Mouse (Mus musculus): Measurements from ENCODE around the gene Atp2b4.

DNA sequence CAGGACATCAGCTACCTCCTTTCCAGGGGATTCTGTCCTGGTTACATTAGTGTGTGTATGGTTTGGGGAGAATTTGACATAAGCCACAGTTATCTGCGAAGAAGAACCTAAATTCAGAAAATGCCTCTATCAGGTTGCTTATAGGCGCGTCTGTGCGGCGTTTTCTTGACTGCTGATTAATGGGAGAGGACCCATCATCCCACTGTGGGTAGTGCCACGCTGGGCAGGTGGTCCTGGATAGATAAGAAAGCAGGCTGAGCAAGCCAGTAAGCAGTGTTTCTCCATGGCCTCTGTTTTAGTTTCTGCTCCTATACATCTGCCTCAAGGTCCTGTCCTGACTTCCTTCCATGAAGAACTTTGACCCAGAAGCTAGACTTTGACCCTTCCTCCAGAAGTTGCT, 43.1 kb upstream of the Atp2b4 start:
- TF ChIP-seq CTCF (IDR thresholded peaks at IDR 0.05; ENCODE audit: low read depth, low read length) (no peak), GATA1 (IDR thresholded peaks at IDR 0.05; ENCODE audit: borderline replicate concordance, low read length) (no peak), POLR2AphosphoS5 (IDR thresholded peaks at IDR 0.05; ENCODE audit: insufficient replicate concordance, low read depth, low read length) (no peak), GATA2 (IDR thresholded peaks at IDR 0.05; ENCODE audit: borderline replicate concordance, low read depth, low read length) (no peak)

Measured in G1E (cell line).